Comparison of ENCODE assay signal across 24 mouse cellular contexts in genomic region chr13:53756970-53757530, GRCm38 (mm10).
DNase-seq lines count a peak whose midpoint lies in the region; ATAC-seq lines count a peak whose summit lies in the region.
"Had no signal": no experiment of that assay in that cellular context is flagged by ENCODE, and none has a peak within 500 bp of the region (broad histone marks: within the 10 kb centered on the region; RNA-seq: fewer than 3 reads in every experiment).

No protein-coding gene starts in this region.

- peaks cover 7% of the 10 kb centered on the region; the same call in 1 of the 2 replicates for H3K4me1 ChIP-seq in forebrain, embryonic 14.5 days (ENCODE audit: control insufficient read depth, insufficient read depth, low read length)
- H3K4me1 ChIP-seq in forebrain, embryonic 13.5 days = peaks cover 23% of the 10 kb centered on the region
- no peaks in the 10 kb centered on the region for H3K4me1 ChIP-seq in neural tube, embryonic 11.5 days (ENCODE audit: control insufficient read depth, insufficient read depth, low read length)
- no peaks in the 10 kb centered on the region; the same call in 1 of the 2 replicates for H3K4me1 ChIP-seq in neural tube, embryonic 15.5 days
- H3K4me1 ChIP-seq: intestine, embryonic 15.5 days had no signal

- H3K27ac ChIP-seq in forebrain, embryonic 14.5 days (ENCODE audit: low read depth, low read length) = no peak overlapping the region
- no peak overlapping the region for H3K27ac ChIP-seq in forebrain, embryonic 13.5 days
- no peak overlapping the region for H3K27ac ChIP-seq in neural tube, embryonic 11.5 days (ENCODE audit: low read depth, low read length)
- H3K27ac ChIP-seq in neural tube, embryonic 15.5 days (replicated peaks) = no peak overlapping the region
- H3K27ac ChIP-seq: embryonic facial prominence, embryonic 12.5 days; heart, embryonic 13.5 days; intestine, embryonic 15.5 days; layer of hippocampus, adult 2 months; midbrain, embryonic 15.5 days had no signal

- no peak overlapping the region for H3K4me3 ChIP-seq in forebrain, embryonic 14.5 days (ENCODE audit: low read depth, low read length)
- H3K4me3 ChIP-seq in forebrain, embryonic 13.5 days = no peak overlapping the region
- H3K4me3 ChIP-seq in neural tube, embryonic 11.5 days (ENCODE audit: low read depth, low read length) = no peak overlapping the region
- no peak overlapping the region for H3K4me3 ChIP-seq in neural tube, embryonic 15.5 days (replicated peaks)
- H3K4me3 ChIP-seq: embryonic facial prominence, embryonic 12.5 days; erythroblast, embryonic 14.5 days; heart, embryonic 13.5 days; intestine, embryonic 15.5 days; layer of hippocampus, adult 2 months; midbrain, embryonic 15.5 days had no signal

- H3K27me3 ChIP-seq in forebrain, embryonic 14.5 days (replicated peaks; ENCODE audit: control insufficient read depth, insufficient read depth, low read length) = no peaks in the 10 kb centered on the region
- H3K27me3 ChIP-seq in forebrain, embryonic 13.5 days = no peaks in the 10 kb centered on the region; the same call in 1 of the 2 replicates
- no peaks in the 10 kb centered on the region for H3K27me3 ChIP-seq in neural tube, embryonic 11.5 days (ENCODE audit: control insufficient read depth, insufficient read depth, low read length)
- H3K27me3 ChIP-seq in neural tube, embryonic 15.5 days (replicated peaks) = no peaks in the 10 kb centered on the region
- H3K27me3 ChIP-seq: embryonic facial prominence, embryonic 12.5 days; intestine, embryonic 15.5 days had no signal

- no peak overlapping the region for H3K4me2 ChIP-seq in forebrain, embryonic 14.5 days (ENCODE audit: low read length)
- no peak overlapping the region for H3K4me2 ChIP-seq in forebrain, embryonic 13.5 days
- no peak overlapping the region for H3K4me2 ChIP-seq in neural tube, embryonic 11.5 days (ENCODE audit: low read depth)
- no peak overlapping the region for H3K4me2 ChIP-seq in neural tube, embryonic 15.5 days
- H3K4me2 ChIP-seq: embryonic facial prominence, embryonic 12.5 days; heart, embryonic 13.5 days; intestine, embryonic 15.5 days; midbrain, embryonic 15.5 days had no signal

- DNase-seq in forebrain, embryonic 14.5 days (ENCODE audit: low spot score) = peak; percentile 8
- peak; percentile 31 for DNase-seq in neural tube, embryonic 11.5 days (ENCODE audit: low spot score)
- DNase-seq in forelimb bud, embryonic 11.5 days (ENCODE audit: low read depth, low spot score) = peak; percentile 34
- DNase-seq in thymus, postnatal 4 days = no peak
- DNase-seq in kidney, adult 9 months = no peak
- DNase-seq: cerebellum, adult 8-10 months; cerebellum, postnatal 36 days; gastrocnemius, postnatal 10 days; heart, postnatal 14 days; kidney, adult 8-10 months; kidney, postnatal 25 days; lung, postnatal 4 days; right cerebral cortex, postnatal 14 days; spleen, adult 18-20 months had no signal

- WGBS in forebrain, embryonic 14.5 days = 58% methylated on average over 13 of the region's 13 CpGs
- 56% methylated on average over 13 of the region's 13 CpGs for WGBS in forebrain, embryonic 13.5 days
- WGBS in neural tube, embryonic 11.5 days = 44% methylated on average over 13 of the region's 13 CpGs
- WGBS in neural tube, embryonic 15.5 days = 40% methylated on average over 13 of the region's 13 CpGs

- H3K9ac ChIP-seq in forebrain, embryonic 14.5 days (ENCODE audit: low read length) = no peak overlapping the region
- H3K9ac ChIP-seq in forebrain, embryonic 13.5 days = no peak overlapping the region
- H3K9ac ChIP-seq in neural tube, embryonic 11.5 days (ENCODE audit: low read length) = no peak overlapping the region
- no peak overlapping the region for H3K9ac ChIP-seq in neural tube, embryonic 15.5 days (replicated peaks)
- H3K9ac ChIP-seq: embryonic facial prominence, embryonic 12.5 days; heart, embryonic 13.5 days; intestine, embryonic 15.5 days; midbrain, embryonic 15.5 days had no signal

- H3K36me3 ChIP-seq in forebrain, embryonic 14.5 days (ENCODE audit: control insufficient read depth, insufficient read depth, low read length) = no peaks in the 10 kb centered on the region
- no peaks in the 10 kb centered on the region for H3K36me3 ChIP-seq in forebrain, embryonic 13.5 days (ENCODE audit: poor library complexity, severe bottlenecking)
- no peaks in the 10 kb centered on the region for H3K36me3 ChIP-seq in neural tube, embryonic 11.5 days (ENCODE audit: control insufficient read depth, insufficient read depth, low read length)
- no peaks in the 10 kb centered on the region for H3K36me3 ChIP-seq in neural tube, embryonic 15.5 days
- H3K36me3 ChIP-seq: embryonic facial prominence, embryonic 12.5 days; heart, embryonic 13.5 days; intestine, embryonic 15.5 days; midbrain, embryonic 15.5 days had no signal

- ATAC-seq in forebrain, embryonic 14.5 days = no peak
- no peak for ATAC-seq in forebrain, embryonic 13.5 days
- no peak for ATAC-seq in neural tube, embryonic 11.5 days (ENCODE audit: insufficient read depth, low FRiP score, low TSS enrichment)
- ATAC-seq in neural tube, embryonic 15.5 days (ENCODE audit: low FRiP score) = no peak
- ATAC-seq: hindbrain, embryonic 16.5 days; intestine, embryonic 15.5 days; midbrain, embryonic 15.5 days; Patski had no signal

- H3K9me3 ChIP-seq in forebrain, embryonic 14.5 days (replicated peaks; ENCODE audit: control insufficient read depth, low read length) = no peaks in the 10 kb centered on the region
- H3K9me3 ChIP-seq in forebrain, embryonic 13.5 days (replicated peaks) = no peaks in the 10 kb centered on the region
- no peaks in the 10 kb centered on the region for H3K9me3 ChIP-seq in neural tube, embryonic 11.5 days (ENCODE audit: control insufficient read depth, low read length)
- no peaks in the 10 kb centered on the region for H3K9me3 ChIP-seq in neural tube, embryonic 15.5 days (replicated peaks)
- H3K9me3 ChIP-seq: embryonic facial prominence, embryonic 12.5 days; heart, embryonic 13.5 days; intestine, embryonic 15.5 days; midbrain, embryonic 15.5 days had no signal

Comparison
In these comparisons a context has a peak if more than half of its experiments do, and no peak if none do; other contexts are left out.
1. DNase-seq: peak in forebrain, embryonic 14.5 days (single experiment), neural tube, embryonic 11.5 days (single experiment) and forelimb bud, embryonic 11.5 days (single experiment); none in thymus, postnatal 4 days (single experiment) and kidney, adult 9 months (single experiment).